Mouse (Mus musculus): ENCODE data around the gene Abr. TPM values are rescaled to one million over a fixed set of nuclear protein-coding genes. Genes with fewer than 3 reads are reported as not detected.

Gene Abr
- total RNA-seq, 2 experiments from 2014 or later: 29.4 to 34.3 TPM

GRCm38 (mm10) chr11:76529352-76530141 lies 92.6 kb downstream of the Abr start:
- intact Hi-C loops (cut with DNase I): no loop called here
- DNase-seq: peak; percentile 31 to 32

- intact Hi-C loops (cut with DNase I): no loop called here
- no peak for DNase-seq
Observed at GRCm38 (mm10) chr11:76525646-76526351, 96.3 kb downstream of the Abr start.

DNA sequence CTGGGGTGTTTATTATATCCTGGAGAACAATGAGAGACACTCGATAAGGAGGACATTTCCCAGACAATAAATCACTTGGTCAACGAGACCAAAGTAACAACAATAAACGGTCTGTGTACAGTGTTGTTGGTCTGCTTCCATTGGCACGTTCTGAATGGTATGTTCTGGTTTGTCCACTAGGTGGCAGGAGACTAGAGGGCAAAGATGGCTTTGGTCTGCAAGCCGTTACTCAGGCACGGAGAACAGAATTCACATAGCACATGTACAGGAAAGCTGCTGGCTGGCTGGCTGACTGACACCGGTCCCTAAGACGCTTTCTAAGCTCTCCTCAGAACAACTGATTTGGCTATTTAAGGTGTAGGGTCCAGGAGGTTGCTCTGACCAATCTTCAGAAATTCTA lies 97.2 kb downstream of the Abr start:
- intact Hi-C loops (cut with DNase I): loop anchor here (5.0 kb wide), 1 partner anchor 122 kb away; no protein-coding TSS in a partner anchor
- DNase-seq: peak; percentile 42 to 77

GRCm38 (mm10) chr11:76523356-76523755 lies 98.8 kb downstream of the Abr start:
- DNase-seq: no peak
- intact Hi-C loops (cut with DNase I): loop anchor here (5.0 kb wide), 1 partner anchor 124 kb away; no protein-coding TSS in a partner anchor

DNA sequence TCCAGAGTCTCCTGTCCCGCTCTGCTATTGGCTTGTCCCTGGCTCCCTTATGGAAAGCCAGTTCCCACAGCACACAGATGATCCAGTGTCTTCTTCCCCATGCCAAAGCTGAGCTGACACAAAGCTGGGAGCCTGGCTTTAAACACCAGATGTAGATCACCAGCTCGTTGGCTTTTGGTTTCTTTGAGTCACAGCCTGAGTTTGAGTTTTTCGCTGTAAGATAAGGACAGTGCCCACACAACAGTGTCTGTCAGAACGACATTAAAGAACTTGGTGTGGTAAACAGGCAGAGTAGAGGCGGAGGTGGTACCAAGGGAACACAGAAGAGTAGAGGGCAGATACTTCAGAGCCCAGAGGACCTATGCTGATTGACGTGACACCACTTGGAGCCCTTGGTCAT lies 101.2 kb downstream of the Abr start:
- DNase-seq: no peak
- intact Hi-C loops (cut with DNase I): loop anchor here (5.0 kb wide), 1 partner anchor 126 kb away; no protein-coding TSS in a partner anchor

DNA sequence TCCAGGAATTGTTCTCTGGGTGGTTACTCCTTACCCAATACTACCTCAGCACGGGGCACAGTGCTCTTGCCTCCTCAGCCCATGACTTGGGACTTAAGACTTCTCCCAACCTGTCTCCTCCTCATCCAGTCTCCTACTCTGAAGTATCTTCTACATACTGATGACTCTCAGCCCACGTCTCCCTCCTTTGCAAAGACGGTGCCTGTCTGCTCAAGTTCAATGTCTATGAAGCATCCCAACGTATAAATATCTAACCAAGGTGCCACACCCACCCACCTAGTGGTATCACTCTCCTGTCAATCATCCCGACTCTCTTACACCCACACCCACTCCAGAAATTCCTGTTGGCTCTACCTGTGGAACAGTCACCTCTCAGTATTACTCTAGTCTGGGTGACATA lies 103.5 kb downstream of the Abr start:
- intact Hi-C loops (cut with DNase I): no loop called here

DNA sequence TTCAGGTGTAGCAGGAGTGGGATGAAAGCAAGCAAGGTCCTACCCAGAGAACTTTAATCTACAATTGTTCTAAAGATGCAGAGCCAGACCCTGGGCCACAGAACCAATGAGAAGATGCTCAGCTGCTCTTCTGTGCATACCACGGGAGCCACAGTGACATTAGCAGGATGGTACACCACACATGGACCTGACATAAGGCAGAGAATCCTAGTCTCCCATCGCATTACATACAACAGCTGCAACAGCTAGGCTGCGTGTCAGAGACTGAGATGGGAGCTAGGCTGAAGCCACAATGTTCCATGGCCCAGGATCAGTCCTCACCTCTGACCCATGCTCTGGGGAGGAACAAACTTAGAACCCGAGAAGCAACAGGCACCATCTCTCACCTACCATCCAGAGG lies 104.0 kb downstream of the Abr start:
- intact Hi-C loops (cut with DNase I): no loop called here

More for the DNA sequence above, 103.5 kb downstream of the Abr start:
- no peak for DNase-seq

GRCm38 (mm10) chr11:76516951-76517350 lies 105.2 kb downstream of the Abr start:
- DNase-seq: no peak
- intact Hi-C loops (cut with DNase I): no loop called here

More for the DNA sequence above, 104.0 kb downstream of the Abr start:
- no peak for DNase-seq

- DNase-seq: peak in 1 of 2 experiments; percentile 35
- intact Hi-C loops (cut with DNase I): no loop called here
Observed at GRCm38 (mm10) chr11:76515123-76515522, 107.0 kb downstream of the Abr start.

- intact Hi-C loops (cut with DNase I): no loop called here
- DNase-seq: no peak
Observed at GRCm38 (mm10) chr11:76510977-76511376, 111.1 kb downstream of the Abr start.

DNA sequence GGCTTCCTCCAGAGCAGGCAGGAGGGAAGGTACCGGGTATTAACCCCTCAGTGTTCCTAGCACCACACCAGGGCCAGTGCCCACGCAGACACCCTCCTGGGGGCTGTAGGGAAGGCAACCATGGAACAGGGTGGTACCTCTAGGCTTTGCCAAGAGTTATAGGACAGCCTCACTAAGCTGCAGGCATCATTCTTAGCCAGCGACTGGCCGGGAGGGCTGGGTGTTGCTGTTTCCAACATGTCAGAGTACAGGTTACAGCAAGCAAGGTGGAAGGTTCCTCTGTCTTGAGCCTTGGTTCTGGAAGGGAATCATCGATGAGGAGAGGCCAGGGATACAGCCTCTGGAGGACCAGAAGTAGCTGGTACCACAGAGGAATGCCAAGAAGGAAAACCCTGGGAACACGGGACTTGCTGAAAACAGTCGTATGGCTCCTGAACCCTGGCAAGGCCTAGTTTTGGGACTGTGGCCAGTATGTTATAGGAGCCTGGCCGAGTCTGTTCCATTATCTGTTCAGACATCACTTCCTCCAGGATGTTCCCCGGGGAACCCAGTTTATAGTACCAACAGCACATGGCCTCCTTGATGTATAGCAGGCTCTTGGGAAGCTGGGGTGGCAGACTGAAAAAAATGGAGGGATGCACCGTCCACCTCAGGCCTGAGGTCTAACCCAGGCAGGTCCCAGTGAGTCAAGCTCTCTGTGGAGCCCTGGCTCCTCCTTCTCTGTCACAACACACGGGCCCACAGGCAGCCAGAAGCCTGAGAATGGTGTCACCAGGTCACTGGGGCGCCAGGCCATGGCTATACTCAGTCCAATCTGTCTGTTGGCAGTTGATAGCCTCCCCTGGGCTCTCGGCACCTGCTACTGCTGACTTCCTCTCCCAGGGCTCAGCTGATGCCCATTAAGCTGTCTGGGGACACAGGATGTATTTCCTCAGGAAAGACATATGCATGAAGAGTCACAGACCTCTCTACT lies 112.1 kb downstream of the Abr start:
- DNase-seq: peak in 1 of 2 experiments; percentile 41
- intact Hi-C loops (cut with DNase I): no loop called here

- intact Hi-C loops (cut with DNase I): no loop called here
- DNase-seq: no peak
Observed at GRCm38 (mm10) chr11:76508831-76509595, 113.1 kb downstream of the Abr start.

DNA sequence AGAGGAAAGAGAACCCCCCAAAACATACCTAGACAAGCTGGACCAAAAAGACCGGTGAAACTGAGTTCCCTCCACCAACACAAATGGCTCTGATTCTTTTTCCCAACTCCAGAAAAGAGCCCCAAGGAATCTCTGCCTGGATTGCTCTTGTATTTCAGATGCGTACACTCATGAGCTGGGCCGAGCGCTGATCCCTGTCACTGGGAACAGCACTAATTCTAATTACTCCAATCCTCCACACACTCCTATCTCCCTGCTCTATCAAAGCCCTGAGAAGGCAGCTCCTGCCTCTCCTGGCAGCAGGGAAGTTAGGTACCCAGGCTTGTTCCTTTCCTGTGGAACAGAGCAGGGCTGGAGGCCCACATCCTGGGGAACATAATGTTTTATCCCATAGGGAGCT lies 114.0 kb downstream of the Abr start:
- DNase-seq: no peak
- intact Hi-C loops (cut with DNase I): no loop called here

GRCm38 (mm10) chr11:76507302-76508124 lies 114.6 kb downstream of the Abr start:
- intact Hi-C loops (cut with DNase I): loop anchor here (2.0 kb wide), 1 partner anchor 71 kb away; no protein-coding TSS in a partner anchor
- no peak for DNase-seq

DNA sequence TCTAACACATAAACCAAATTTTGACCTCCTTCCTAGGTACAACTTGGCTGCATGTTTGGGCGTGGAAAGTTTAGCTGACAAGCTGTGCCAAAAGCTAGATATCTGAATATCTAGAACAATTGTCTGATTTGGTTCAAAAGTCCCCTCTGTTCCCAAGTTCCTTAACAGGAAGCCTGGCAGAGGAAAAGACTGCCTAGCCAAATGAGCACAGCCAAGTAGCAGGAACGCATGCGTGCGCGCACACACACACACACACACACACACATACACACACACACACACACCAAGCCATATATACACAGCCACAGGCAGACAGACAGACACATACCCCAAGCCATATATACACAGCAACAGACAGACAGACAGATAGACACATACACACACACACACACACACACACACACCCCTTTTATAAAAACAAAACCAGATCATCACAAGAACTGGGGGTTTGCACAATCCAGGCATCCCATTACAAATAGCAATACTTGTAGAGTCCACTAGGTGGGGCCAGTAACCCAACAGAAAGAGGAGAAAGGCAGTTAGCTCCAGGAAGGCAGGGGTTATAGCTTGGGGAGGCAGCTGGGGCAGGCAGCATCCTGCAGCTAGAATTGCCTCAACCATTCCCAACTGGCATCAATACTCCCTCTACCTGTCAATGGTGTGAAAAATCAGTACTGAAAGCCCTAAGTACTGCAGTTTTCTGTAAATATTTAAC lies 115.4 kb downstream of the Abr start:
- intact Hi-C loops (cut with DNase I): loop anchor here (2.0 kb wide), 1 partner anchor 72 kb away; no protein-coding TSS in a partner anchor
- peak; percentile 58 to 77 for DNase-seq

DNA sequence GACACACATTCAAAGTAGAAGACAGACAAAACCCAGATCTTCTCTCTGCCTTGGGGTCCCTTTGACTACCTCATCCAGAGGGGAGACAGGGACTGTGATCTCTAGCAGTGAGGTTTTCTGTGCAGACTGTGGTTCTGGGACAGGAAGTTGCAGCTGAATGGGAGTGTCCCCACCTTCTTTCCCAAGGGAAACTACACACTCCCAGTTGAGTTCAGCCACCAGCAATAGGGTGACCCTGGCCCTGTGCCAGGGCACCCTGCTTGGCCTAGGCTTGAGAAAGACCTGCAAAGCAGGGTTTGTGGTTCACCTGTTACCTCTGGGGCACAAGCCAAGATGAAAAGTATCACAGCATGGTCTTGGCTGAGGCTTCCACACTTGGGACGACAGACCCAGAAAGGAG lies 117.0 kb downstream of the Abr start:
- intact Hi-C loops (cut with DNase I): no loop called here
- DNase-seq: no peak

GRCm38 (mm10) chr11:76504058-76504457 lies 118.1 kb downstream of the Abr start:
- intact Hi-C loops (cut with DNase I): no loop called here
- DNase-seq: no peak

- DNase-seq: no peak
- intact Hi-C loops (cut with DNase I): loop anchor here (5.0 kb wide), 1 partner anchor 83 kb away; no protein-coding TSS in a partner anchor
Observed at GRCm38 (mm10) chr11:76499987-76500386, 122.1 kb downstream of the Abr start.
